Comparison of ENCODE assay signal across 8 mouse cellular contexts in the genomic region with DNA sequence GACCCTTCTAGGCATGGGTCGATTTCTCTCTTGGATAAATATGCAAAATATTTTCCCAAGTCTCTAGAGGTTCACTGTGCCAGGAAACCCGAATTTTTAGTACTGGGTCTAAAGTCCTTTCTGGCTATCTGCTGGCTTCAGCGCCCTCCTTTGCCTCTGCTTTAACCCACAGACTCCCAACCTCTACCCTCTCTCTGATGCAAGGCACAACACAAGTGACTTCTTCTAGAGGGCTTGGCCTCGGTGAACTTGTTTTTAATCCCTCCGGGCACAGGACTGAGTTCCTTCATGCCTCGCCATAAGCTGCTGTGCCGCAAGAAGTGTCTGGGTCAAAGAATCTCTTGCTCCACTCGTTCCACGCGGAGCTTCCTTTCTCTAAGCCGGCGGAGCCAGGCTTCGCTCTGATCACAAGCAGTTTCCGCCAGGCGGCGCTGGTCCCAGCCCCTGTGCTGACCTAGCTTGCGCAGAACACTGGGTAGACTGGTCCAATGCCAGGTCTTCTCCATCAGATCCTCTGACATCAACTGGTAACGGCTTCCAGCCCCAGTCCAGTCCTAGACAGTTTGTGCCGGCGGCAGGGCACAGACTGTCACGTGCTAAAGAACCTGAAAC. TPM values are rescaled to one million over a fixed set of nuclear protein-coding genes. Genes with fewer than 3 reads are reported as not detected.
DNase-seq lines count a peak whose midpoint lies in the region; ATAC-seq lines count a peak whose summit lies in the region.

No protein-coding gene starts in this region.

- peak; percentile 71 for ATAC-seq in megakaryocyte progenitor cell, adult 5-6 weeks (replicated peaks; ENCODE audit: poor library complexity)

- DNase-seq in adrenal gland, adult 18-20 months (ENCODE audit: low spot score in 2 of 2): peak; percentile 5 to 46
- DNase-seq in cerebellum, adult 9-10 months: peak; percentile 88
- DNase-seq in frontal cortex, adult 2 months (ENCODE audit: extremely low spot score in 1 of 2, low spot score in 1 of 2): peak; percentile 30 to 86
- peak; percentile 26 for DNase-seq in hindlimb bud, embryonic 11.5 days (ENCODE audit: extremely low spot score, low read depth, low spot score)
- peak; percentile 40 for DNase-seq in left cerebral cortex, adult 11 months (ENCODE audit: low spot score)
- peak; percentile 20 for DNase-seq in skeletal muscle tissue, adult 2 months (ENCODE audit: low read depth, low spot score)
- no peak for DNase-seq in adipocyte (ENCODE audit: low spot score)

RNA-seq across cellular contexts. Expression of a gene that starts 0.8 kb away (rescaled TPM):
- under 1 TPM in 1 of 2 experiments, not detected in 1; 0.27 TPM for total RNA-seq in adrenal gland, adult 18-20 months (2021)
- polyA plus RNA-seq in frontal cortex, adult 2 months (2012; rRNA removed): 11.7 and 12.0 TPM in 2 replicates
- total RNA-seq in megakaryocyte progenitor cell, adult 5-6 weeks (2015): not detected in 2 replicates
- 1.2 TPM in 1 of 2 replicates, not detected in the other for total RNA-seq in megakaryocyte progenitor cell, adult 5-6 weeks (2017)
